Mouse (Mus musculus) adrenal gland, adult (tissue): ENCODE results near the gene Gm20388.

Experiments
- DNase-seq, 2 experiments: peaks; one replicate each; pipeline ENCODE4 v3.0.0; 2022 to 2023; ENCODE audit warnings: low spot score in 1 of 2; ENCODE audit not compliant: inconsistent age in 2 of 2

The Gm20388 gene

GRCm38 (mm10) chr8:120735770-120736481 lies 825.3 kb downstream of the Gm20388 start, which contains the start of gene Irf8:
Irf8 (plus strand) TSS chr8:120736358.
- peak; percentile 91 to 97 for DNase-seq

- peak in 1 of 2 experiments; percentile 49 for DNase-seq
Measured at GRCm38 (mm10) chr8:120736486-120736885, 825.8 kb downstream of the Gm20388 start.

GRCm38 (mm10) chr8:120737166-120737565 lies 826.5 kb downstream of the Gm20388 start:
- peak in 1 of 2 experiments; percentile 46 for DNase-seq

DNA sequence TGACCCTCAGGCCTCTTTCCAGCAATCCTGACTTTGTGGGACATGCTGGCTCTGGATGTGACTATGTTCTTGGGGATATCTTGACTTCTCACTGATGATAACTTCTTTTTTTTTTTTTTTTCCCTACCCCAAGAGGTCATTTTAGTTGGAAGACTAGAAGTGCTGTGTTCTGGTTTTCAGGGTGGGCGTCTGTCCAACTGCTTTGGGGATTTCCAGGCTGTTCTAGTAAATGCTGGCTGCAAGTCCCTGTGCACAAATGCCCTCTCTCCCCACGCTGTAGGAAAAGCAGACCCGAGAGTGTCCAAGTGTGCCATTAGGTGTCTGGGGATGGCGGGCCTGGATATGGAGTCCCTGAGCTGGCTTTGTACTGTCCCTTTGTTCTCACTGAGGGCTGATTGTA lies 828.1 kb downstream of the Gm20388 start:
- no peak for DNase-seq

GRCm38 (mm10) chr8:120739526-120739925 lies 828.9 kb downstream of the Gm20388 start:
- DNase-seq = peak; percentile 62 to 83

DNA sequence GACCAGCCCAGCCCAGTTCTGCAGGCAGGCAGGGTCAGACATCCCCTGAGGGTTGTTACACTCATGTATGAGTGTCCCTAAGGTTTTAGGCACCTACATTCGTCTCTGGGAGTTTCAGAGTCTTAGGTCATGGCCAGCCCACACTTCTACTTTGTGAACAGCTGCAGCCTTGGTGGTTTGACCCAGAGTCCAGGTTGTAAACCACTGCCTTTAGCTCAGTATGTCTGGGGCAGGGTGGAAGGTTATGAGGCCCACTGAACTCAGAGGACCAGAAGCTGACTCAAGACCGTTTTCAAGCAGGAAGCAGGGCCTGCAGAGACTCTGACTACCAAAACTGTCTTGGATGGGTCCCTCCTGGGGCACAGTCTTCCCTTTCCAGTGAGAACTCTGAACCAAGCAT lies 829.9 kb downstream of the Gm20388 start:
- DNase-seq = peak in 1 of 2 experiments; percentile 56

- DNase-seq = peak in 1 of 2 experiments; percentile 77
Measured at GRCm38 (mm10) chr8:120741001-120741400, 830.4 kb downstream of the Gm20388 start.

DNA sequence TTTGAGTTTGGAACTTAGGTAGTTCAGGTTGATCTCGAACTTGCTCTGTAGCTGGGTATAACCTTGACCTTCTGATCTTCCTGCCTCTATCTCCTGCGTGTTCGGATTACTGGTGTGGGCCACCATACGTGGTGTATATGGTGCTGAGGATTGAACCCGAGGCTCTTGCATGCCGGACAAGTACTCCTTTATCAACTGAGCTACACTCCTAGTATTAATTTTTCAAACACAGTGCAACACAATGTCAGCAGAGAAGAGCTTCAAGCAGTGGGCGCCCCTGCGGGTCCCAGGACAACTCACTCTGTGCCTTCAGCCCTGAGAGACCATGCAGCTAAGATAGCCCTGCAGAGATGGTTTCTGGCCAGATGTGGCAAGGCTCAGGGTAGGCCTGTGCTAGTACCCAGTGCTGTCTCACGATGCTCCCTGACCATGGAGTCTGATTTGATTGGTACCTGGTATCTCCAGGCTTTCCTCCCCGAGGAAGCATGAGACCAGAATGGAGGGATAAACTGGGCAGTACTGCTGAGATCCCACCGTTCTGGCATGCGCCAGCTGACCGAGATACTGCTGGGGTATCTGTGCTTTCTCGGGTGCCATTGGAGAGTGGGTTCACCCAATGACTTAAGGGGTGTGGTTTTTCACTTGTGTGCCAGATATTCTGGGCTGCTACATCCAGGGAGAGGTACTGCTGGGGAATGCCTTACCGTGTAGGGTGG lies 831.3 kb downstream of the Gm20388 start:
- peak in 1 of 2 experiments; percentile 25 for DNase-seq

DNA sequence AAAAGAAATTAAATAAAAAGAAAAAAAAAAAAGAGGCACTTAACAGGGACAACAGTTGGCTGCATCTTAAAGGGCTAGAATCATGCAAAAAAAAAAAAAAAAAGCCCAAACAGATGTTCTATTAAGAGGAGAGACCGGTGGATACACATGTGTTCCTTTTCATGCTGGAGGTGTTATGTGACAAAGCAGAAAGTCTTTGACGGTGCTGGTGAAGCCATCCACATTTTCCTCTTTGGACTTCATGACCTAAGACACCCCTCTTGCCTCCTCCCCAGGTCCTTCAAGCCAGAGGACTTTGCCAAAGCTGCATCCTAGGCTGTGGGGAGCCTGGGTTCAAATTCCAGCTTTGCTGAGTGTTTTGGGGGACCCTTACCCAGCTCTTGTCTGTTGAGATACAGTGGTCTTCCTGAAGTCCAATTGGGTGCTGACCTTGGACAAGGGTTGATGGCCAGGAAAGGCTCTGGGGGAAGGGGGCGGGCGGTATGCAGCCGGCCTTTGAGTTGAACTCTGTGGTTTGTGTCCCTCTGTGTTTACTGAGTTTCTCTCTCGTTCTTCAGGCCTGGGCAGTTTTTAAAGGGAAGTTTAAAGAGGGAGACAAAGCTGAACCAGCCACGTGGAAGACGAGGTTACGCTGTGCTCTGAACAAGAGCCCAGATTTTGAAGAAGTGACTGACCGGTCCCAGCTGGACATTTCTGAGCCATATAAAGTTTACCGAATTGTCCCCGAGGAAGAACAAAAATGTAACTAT lies 832.7 kb downstream of the Gm20388 start:
- DNase-seq = peak in 1 of 2 experiments; percentile 48

DNA sequence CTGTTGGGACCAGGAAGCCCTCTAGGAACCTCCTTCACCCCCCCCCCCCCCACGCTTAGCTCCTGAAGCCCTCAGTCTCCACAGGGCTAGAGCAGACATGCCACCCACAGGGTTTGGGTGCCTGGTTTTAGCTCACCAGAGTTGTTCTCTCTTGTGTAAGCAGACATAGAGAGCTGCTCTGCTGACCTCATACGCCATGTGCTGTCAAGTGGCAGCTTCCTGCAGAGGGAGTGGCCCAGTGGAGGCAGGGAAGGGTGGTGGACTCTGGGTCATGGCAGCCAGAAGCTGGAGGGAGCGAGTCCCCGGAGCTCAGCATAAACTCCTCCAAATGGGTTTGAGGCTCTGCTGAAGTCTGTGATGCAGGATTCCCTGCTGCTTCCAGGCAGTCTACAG lies 833.3 kb downstream of the Gm20388 start:
- peak in 1 of 2 experiments; percentile 42 for DNase-seq

DNA sequence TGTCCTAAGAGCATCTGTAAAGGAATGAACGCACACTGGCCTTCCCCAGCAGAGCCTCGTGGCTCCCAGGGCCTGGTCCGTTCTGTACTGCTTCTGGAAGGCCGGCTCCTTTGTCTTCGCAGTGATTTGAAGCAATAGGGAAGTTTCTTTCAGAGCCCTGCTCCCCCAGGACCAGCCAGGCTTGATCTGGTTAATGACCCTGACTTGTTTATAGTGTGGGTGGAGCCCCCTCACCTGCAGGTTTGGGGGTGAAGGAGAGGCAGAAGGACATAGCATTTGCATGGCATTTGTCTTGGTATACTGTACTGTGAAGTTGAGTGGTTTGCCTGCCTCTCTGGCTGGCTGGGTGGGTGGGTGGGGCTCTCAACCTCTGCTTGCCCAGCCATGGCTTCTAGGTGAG lies 833.8 kb downstream of the Gm20388 start:
- no peak for DNase-seq

GRCm38 (mm10) chr8:120745226-120745625 lies 834.6 kb downstream of the Gm20388 start:
- DNase-seq = no peak

DNA sequence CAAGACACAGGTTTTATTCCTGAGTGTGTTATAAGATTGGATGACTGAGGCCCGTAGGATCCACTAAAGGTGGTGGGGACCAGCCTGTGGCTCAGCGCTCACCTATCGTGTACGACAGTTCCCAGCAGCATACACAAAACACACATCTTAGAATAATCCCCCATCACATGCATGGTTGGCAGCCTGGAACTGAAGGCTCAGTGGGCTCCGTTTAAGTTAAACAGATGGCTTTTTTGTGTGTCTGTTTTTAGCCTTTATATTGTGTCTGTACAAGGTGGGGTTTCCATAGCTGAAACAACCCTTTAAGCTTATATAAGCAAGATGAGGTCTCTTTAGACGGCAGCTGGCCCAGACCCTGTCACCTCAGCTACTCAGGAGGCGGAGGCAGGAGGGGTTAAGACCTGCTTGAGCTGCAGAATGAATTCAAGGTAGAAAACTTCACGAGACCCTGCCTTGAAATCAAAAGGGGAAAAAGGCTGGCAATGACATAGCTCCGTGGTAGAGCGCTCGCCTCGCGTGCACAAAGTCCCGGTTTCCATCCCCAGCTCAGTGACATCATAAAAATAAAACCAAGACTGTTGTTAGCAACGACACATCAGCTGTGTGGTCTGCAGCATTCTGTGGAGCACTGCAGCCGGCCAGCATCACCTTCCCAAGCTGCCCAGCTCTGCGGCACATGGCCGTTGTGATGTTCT lies 835.5 kb downstream of the Gm20388 start:
- no peak for DNase-seq

DNA sequence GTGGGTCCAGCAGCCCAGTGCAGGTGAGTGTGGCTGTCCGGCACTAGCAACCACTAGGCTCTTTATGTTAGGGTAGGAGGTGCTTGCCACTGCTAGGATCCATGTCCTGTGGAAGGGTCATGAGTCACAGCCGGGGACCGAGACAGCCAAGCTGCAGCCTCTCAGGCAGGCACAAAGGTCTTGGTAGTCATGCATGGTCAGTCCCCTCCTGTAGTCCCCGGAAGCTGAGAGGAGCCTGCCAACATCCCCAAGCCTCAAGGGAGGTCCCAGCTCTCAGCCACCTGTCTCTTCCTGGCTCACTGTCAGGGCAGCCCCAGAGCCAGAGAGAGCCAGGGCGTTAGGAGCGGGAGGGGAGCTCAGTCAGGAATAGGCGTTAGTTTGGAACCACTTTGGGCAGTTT lies 836.6 kb downstream of the Gm20388 start:
- no peak for DNase-seq

GRCm38 (mm10) chr8:120750616-120751015 lies 840.0 kb downstream of the Gm20388 start:
- peak; percentile 77 to 92 for DNase-seq

DNA sequence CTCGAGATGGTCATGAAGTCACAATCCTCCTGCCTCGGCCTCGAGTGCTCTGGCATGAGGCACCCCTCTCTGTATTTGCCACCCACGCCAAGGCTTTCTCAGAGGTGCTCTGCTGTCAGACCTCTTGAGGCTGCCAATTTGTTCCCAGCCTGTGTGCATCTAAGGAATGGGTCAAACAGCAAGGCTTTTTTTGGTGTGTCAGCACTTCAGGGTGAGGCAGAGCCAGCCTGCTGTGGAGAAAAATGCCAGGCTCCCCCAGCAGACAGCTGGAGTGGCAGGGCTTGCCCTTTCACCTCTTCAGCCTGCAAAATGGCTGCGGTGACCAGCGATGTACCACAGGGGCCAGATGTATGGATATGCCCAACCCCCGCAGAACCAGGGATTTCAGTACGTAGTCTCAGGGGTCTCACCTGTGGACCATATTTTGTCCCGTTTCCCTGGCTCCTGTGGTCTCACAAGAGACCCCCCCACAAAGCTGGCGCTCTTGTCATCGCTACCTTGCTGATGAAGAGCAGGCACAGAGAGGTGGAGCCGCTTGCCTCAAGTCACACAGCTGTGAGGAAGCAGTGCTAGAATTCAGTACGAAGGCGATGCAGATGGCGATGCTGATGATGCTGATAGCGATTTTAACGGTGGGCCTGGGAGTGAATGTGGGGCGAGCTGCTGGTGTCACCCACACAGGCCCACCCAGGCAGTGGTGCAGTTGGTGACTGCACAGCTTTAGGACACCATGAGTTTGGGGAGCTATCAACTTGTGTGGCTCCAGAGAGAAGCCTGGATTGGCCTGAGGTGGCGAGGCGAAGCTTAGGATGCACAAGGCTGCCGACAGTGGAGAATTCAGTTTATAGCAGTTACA lies 840.8 kb downstream of the Gm20388 start:
- peak; percentile 36 to 59 for DNase-seq

DNA sequence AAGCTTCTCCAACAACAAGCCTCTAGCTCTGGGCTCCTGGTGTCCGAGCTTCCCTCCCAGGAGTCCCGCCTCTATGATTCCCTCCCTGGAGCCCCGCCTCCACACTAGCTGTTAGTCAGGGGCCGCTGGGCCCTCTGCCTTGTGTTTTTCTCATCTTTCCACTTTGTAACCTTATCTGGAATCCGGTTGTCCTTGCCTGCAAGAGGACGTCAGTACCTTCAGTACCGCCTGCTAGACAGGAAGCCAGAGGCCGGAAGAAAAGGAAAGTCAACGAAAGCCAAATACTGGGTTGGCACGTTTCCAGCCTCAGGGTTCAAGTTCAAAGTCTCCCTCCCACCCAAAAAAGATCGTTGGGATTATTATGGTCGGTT lies 841.4 kb downstream of the Gm20388 start:
- peak; percentile 87 to 93 for DNase-seq

- DNase-seq = peak in 1 of 2 experiments; percentile 31
Measured at GRCm38 (mm10) chr8:120753476-120753875, 842.8 kb downstream of the Gm20388 start.

DNA sequence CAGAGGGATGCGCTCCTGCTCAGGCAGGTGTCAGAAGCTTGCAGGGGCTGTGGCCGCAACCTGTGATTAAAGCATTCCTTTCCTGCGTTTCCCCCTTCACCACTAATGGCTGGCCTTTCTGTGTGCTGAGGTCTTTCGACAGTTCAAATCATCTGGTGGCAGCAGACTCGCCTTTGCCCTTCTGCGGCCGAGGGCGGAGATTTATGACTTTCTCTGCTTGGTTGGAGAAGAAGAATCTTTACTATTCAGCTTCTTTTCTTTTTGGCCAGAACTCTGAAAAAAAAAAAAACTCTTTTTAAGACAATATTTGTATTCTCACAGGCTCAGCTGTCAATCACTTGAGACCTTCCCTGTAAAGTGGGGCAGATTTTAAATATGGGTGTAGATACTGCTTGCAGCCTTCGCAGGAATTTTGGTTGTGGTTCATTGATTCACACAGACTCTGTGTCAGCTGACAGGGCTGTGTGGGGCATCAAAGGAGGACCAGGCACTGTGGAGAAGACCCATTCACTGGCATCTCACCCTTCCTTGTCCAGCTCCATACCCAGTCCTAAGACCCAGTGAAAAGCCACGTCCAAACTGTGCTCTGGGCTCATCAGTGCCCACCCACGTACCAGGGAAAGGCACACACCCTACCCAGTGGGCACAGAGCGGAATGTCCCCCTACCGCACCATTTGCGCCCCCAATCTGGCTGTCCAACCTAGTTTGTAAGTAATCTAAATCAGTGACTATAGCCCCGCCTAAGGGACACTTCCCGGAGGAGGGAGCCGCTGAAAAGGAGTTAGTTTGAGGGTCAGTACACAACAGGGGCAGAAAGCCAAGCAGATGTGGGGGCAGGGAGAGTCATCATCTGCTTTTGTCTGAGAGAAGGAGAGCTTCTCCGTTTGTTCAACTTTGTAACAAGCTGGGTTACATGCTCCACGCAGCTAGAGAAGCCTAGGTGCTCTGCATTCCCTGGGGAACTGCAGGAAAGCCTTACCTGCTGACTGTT lies 845.0 kb downstream of the Gm20388 start:
- DNase-seq = no peak
